Mouse (Mus musculus) testis, postnatal 10 days (tissue): Measurements from ENCODE around the gene Rsbn1l.

Source experiments
- DNase-seq: peaks from one replicate; pipeline ENCODE4 v3.0.0; 2021; ENCODE audit warnings: low spot score

The Rsbn1l gene

DNA sequence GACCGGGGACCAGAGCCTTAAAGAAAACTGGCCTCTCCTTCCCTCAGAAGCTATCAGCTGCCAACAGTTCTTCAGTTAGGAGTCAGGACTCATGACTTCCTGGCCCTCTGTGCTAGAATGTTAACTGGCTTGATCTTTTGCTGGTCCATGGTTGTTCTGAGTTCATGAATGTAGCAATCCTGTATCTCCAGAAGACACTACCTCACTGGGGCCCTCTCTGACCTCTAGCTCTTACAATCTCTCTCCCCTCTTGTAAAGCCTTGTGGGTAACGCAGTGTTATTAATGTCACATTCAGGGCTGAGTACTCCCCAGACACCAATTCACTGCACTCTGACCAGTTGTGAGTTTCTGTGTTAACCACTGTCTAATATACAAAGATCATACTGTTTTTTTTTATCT, 51.6 kb downstream of the Rsbn1l start:
- DNase-seq: no peak

DNA sequence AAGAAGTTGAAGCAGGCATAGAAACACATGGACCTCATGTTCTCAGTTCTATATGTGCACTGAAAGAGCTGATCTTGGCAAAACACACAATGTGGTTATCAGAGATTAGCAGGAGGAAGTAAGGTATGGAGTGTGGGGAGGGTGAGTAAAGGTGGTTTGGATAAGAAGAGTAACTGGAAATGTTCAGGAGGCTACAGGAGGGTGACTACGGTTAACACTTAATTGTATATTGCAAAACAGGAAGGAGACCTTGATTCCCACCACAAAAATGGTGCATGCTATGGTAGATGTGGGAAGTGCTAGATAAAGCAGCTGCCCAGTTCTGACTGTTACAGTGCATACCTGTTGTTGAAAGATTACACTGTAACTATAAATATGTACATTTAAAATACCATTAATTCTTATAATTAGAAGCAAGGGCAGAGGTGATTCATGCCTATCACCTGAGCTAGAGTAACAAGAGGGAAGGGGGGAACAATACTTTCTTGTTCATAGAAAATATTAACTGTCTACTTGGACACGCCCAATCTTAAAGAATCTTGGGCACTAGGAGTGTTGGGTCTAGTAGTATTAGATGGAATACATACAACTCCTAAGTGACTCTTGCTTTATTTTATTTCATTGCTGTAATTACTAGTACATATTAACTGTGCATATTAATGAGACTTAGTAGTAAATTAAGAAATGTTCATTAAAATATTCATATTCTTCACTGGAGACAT, 58.6 kb downstream of the Rsbn1l start:
- DNase-seq: no peak

DNA sequence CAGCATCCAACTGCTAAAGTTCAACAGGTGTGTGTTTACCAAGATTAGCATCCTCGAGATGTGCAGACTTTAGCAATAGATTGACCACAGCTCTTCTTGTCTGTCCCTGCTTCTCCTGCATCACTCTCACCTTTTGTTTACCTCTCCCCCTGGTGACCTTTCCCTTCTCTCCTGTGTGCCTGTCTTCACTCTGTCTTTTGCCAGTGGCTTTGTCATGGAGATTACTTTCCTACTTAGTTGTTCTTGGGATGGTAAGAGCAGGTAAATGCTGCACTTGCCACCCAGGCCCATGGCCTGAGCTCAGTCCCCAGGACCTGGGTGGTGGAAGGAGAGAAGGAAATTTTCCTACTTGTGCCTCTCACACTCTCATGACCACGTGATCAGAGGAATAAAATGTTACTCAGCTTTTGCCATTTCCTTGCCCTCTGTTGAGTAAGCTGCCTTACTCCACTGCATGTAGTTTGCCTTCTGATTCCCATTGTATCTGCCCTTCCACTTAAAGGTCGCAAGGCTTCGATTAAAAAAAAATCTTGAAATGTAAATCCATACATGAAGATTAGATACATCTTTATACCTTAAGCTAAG, 72.1 kb downstream of the Rsbn1l start:
- DNase-seq: no peak

DNA sequence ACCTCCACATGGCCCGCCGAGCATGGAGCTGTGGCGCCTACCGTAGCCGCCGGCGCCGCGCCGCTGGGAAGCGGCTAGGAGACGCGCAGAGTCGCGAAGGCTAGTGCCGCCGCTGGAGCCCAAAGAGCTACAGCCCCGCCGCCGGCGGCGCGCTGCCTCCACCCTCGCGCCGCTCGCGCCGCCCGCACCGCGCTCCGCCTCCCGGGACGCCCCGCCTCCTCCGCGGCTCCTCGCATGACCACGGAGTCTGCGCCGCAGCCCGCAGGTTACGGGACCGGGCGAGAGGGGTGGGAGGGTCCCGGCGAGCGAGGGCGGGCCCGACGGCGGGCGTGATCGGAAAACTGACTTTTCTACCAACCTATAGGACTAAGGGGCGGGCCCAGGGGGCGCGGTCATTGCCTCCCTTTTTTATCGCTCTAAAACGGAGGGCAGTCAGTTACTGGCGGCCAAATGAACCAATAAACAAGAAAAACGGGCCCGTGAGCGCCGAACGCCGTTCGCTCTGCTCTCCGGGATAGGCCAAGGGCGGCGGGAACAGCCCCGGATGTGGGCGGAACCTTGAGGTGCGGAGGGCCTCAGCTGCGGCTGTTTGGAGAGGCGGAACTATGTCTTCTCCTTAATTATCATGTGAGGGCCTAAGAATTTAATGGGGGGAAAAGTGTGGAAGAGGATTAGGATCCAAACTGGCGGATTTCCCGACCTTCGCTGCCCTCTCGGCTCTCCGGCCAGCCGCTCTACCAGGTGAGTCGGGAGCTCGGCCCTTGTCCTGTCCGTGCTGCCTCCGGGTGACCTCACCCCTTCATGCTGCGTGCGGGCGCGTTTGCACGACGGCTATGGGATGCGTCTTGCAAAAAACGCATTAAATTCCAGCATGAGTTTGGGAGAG, 74.0 kb downstream of the Rsbn1l start, which contains the start of the genes Phtf2 and Tmem60:
TSS of gene Phtf2 (minus strand) at position 210 of the 886 bp plus-strand sequence.
TSS of gene Tmem60 (plus strand) at position 277 of the 886 bp plus-strand sequence.
- peak; percentile 99 for DNase-seq

DNA sequence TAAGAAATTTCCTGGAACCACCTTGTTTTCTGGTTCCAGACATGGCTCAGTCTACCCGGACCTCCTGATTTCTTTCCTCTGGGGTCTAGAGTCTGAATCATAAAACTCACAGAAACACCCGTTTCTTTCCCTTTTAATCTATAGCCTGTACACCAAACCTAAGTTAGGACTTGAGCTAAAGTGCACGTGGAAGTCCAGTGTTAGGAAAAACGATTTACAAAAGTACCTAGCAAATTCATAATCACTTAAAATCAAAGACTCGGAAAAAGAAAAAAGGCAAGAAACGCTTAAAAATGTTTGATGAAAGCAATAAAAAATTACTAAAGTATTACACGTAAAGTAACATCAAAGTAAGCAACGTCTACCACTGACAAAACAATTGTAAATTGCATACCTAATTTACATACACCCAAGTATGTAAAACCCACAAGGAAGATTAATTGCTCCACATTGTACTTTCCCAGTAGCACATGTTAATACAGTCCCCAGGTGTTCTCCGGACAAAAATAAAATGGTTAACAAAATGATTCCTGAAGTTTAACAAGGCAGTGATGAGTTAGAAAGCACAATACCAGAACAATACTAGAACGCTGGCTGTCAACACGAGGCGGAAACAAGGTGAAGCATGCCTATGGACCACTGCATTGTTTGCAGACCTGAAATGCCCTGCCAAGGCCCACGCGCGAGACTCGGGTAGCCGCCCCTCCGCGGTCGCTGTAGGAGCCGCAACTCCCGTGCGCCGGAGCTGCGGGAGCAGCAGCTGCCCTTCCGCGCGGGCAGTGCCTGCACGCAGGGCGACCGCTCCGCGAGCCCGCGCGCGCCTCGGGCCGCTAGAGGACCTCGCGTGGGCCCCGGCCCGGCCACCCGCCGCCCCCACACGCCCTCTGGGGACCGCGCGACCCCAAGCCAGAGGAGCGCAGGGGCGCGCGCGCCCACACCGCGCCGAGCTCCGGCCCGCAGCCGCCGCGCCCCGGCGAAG, 75.1 kb downstream of the Rsbn1l start:
- DNase-seq: peak; percentile 72

DNA sequence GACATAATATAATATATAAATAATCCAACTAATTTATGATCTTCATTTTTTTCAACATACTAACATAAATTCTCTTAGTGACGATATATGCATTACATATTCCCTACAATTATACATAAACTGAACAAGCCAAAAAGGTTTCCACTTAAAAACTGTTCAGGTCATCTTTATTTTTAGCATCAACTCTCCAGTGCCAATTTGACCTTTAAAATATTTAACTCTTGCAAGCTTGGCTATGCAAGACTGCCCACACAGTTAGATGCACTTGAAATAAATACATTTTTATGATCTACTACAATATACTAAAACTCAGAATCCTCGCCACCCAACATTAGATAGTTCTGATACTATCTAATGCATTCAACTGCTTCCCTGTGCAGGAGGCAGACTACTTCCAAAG, 75.8 kb downstream of the Rsbn1l start:
- DNase-seq: no peak

DNA sequence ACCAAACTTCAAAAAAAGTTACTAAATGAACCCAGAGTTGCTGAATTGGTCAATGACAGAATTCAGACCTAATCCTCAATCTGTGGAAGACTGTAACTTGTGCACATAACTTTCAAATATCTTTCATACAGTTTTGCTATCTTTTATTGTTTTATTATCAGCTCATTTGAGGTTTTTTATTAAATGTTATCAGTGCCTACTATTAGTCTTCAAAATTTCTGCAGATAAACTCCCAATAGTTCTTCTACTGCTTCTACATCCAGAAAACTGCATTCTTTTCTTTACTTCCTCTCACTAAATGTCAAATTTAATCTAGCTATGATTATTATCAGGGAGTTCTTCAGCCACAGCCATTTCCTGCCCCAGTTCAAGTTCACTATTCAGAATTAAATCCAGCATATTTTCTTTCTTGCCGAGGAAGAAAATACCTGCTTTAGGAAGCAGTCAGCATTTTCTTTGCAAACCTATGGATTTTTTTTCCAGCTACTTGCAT, 79.2 kb downstream of the Rsbn1l start:
- DNase-seq: no peak

DNA sequence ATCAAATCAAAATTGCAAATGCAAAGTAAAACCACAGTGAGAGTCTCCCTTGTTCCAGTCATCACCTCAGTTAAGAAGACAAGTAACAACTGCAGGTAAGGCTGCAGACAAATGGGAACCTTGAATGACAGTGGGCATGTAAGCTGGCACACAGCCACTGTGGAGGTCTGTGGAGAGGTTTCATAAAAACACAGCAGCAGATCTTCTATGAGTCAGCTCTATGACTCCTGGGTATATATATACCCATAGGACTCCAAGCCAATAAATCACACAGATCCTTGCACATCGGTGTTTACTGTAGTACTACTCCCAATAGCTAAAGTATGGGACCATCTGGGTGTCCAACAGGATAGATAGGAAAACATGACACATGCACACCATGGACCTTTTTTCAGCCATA, 83.1 kb downstream of the Rsbn1l start:
- DNase-seq: no peak

DNA sequence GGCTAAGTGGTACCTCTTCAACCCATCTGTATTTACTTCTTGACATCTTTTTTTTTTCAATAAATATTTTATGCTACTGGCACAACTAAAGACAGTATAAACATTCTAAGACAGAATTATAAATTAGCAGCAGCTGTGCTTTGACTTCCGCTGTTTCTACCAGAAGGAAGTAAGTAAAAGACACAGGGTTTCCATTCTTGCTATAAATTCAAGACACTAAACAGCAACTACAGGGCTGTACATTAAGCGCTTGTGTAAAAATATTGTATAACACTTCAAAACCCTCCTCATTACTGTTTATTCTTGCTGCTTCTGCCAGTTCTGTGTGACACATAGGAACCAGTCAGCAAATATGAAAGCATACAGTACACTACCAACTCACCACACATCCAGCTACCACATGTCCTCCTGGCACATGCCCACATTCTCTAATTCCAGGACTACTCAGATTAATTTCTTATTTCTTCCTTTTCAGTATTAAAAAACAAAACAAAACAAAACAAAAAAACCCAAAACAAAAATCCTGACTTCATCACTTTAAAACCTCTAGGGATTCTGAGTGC, 90.9 kb downstream of the Rsbn1l start:
- no peak for DNase-seq

DNA sequence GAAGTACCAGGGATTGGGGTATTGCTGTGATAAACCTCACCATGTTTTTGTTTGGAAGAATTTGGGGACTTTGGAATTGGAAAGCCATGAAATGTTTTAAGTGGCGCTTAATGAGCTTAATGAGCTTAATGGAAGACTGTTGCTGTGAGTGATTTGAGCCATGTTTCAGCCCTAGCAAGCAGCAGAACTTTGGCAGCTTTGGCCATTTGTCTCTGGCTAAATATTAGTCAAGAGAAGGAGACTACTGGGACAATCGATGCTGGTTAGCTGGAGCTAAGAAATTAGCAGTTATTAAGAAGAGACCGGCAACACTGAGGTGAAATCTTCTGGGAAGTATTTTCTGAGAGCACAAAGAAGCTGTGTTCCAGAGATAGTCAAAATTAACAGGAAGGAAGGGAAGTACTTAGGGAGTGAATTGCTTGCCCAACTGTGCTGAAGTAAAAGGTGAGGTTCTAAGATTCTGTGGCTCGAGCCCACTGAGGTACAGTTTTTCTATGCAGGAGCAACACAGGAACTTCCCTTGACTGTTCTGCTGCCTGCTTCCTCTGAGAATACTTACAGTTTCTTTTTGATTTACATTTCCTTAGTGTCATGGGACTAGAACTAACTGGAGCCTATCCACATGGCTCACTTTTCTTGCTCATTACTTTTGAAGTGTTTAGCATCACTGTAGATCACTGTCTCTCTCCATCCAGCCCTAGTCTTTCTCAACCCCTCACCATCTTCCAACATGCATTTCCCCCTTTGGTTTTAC, 91.8 kb downstream of the Rsbn1l start:
- DNase-seq: no peak

DNA sequence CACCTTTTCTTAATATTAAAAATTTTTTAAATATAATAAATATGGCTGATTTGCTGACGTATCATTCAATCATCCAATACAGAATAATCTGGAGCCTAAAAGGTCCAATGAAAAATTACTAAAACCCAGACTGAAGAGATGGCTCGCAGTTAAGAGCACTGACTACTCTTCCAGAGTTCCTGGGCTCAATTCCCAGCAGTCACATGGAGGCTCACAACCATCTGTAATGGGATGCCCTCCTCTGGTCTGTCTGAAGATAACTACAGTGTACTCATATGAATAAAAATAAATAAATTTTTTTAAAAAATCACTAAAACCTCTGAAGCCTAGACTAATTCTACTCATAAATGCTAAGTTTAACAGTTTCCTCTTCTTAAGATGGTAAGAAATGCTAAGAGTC, 94.3 kb downstream of the Rsbn1l start:
- no peak for DNase-seq

DNA sequence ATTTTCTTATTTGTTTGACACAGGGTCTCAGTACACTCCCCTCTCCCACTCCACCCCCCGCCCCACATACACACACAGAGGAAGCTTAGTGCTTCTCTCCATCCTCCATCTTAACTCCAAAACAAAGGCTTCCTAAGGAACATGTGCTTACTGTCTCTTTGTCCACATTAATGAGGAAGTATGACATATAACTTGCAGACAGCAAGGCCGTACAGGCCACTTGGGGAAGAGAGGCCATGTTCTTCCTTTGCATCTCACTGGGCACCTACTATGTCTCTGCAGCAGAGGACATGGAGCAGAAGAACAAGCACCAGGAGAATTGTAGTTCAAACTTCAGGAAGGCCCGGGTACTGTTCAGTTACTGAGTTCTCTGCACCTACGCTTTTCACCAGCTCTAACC, 95.6 kb downstream of the Rsbn1l start:
- no peak for DNase-seq

DNA sequence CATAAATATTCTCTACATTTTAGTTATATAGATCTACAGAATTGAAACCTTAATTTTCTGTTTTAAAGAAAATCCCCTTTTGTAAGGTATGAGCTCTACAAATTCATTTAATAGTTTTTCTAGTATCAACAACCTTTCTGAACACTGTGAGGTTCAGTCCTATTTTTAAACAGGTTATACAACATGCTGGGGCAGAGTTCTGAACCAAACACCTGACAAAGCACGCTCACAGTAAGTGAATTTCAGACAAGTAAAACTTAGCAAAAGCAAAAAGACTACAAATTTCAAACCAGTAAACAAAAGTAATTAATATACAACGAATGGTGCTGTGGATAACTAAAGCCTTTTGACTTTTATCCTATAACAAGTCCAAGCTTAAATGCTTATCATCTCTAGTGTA, 97.8 kb downstream of the Rsbn1l start:
- no peak for DNase-seq

DNA sequence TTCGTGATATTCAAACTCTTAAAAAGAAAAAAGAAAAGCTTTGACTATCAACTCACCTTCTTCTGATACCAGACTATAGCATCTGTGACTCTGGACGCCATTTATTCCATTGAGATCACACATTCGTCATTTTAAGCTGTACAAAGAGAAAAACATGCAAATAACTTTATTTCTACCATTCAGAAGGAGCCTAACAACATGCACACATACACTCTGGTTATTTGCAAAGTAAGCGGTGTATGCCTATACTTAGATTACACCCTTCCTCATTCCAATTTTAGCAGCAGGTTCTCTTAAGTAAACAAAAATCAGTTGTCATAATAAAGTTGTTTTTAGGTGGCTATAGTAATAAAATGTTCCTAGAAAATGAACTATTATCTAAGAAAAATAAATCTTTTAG, 101.1 kb downstream of the Rsbn1l start:
- no peak for DNase-seq

DNA sequence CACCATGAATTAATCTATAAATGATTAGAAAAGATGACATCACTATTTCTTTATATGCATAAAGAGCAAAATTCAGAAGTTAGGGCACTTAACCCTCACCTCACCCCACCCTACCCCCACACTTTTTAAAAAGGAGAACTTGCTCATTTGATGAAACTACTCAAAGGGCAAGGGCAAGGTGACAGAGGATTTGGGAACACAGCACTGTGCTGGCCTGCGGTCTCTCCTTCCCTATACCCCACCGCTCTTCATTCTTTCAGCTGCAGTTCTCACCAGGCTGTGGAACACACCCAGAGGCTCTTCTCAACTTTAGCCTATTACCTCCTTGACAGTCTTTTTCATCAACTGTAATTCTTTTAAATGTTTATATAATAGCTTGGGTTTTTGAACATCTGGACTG, 109.2 kb downstream of the Rsbn1l start:
- DNase-seq: no peak

DNA sequence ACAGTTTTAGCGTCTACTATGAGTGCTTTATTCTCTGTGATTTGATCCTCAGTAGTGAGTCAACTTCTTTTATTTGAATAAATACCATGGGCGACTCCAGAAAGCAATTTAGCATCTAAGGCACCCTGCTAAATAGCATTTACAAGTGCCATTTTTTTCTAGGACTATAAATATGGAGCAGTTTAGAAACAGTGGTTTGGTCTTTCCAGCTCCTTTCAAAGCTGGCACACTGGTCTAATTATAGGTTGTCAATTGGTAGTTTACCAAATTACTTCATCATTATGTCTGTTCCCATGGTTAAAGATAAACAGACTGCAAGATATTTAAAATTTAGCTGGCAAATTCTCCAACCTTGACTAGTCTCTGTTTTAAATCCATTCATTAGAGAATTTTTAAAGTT, 112.4 kb downstream of the Rsbn1l start:
- DNase-seq: no peak

DNA sequence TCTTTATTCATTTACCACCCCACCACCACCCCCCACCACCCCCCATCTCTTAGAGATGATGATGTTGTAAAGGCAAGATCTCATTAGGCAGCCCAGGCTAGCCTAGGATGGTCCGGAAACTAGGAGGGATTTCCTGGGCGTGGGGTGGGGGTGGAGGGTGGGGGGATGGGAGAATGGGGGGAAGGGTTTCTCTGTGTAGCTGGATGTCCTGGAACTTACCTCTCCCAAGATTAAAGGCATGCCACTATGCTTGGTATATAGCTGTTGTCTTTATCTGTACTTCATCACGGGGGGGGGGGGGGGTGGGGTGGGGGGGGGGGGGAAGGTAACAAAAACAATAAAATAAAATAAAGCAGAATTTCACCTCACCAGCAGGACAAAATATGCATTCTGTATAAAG, 112.8 kb downstream of the Rsbn1l start:
- no peak for DNase-seq
